Mouse (Mus musculus) liver, adult 2 months (tissue): ENCODE measurements around the gene Ankrd49. TPM values are rescaled to one million over a fixed set of nuclear protein-coding genes. Genes with fewer than 3 reads are reported as not detected.

Source experiments
- DNase-seq: peaks from one replicate; pipeline ENCODE4 v3.0.0-alpha.2; 2011; ENCODE audit warnings: low read depth, low spot score; ENCODE audit errors: extremely low read depth
- H3K27ac ChIP-seq: fragments of 200-500 bp; replicated peaks from 2 replicates; pipeline ENCODE4 v1.5.1; 2012; ENCODE audit warnings: low read depth, mild to moderate bottlenecking, control low read depth, inconsistent platforms, low read length; ENCODE audit not compliant: insufficient read depth
- H3K27me3 ChIP-seq: fragments of 200-500 bp; 2 replicates; pipeline ENCODE4 v1.6.1; 2012; ENCODE audit warnings: mild to moderate bottlenecking, moderate library complexity, low read length, inconsistent platforms; ENCODE audit not compliant: control insufficient read depth, insufficient read depth
- H3K36me3 ChIP-seq: fragments of 200-500 bp; 2 replicates; pipeline ENCODE4 v1.6.1; 2012; ENCODE audit warnings: low read length, inconsistent platforms; ENCODE audit not compliant: control insufficient read depth, insufficient read depth
- H3K4me1 ChIP-seq: fragments of 200-500 bp; 2 replicates; pipeline ENCODE4 v1.6.1; 2011; ENCODE audit warnings: low read length; ENCODE audit not compliant: control insufficient read depth, insufficient read depth
- H3K4me3 ChIP-seq: fragments of 200-500 bp; 2 replicates; pipeline ENCODE4 v1.5.1; 2011; ENCODE audit warnings: low read depth, mild to moderate bottlenecking, control low read depth, low read length, moderate library complexity; ENCODE audit not compliant: insufficient read depth
- H3K79me2 ChIP-seq: fragments of 200-500 bp; 2 replicates; pipeline ENCODE4 v1.6.1; 2012; ENCODE audit warnings: inconsistent platforms, mild to moderate bottlenecking, low read length, moderate library complexity; ENCODE audit not compliant: control insufficient read depth, insufficient read depth
- H3K9ac ChIP-seq: fragments of 200-500 bp; 2 replicates; pipeline ENCODE4 v1.6.1; 2012; ENCODE audit warnings: low read depth, mild to moderate bottlenecking, control low read depth, inconsistent platforms, low read length
- CTCF ChIP-seq: fragments of 200-500 bp; IDR thresholded peaks from 2 replicates; pipeline ENCODE4 v1.5.1; 2011; ENCODE audit warnings: low read depth, low read length, control low read depth
- POLR2A ChIP-seq: fragments of 200-500 bp; IDR thresholded peaks from 2 replicates; pipeline ENCODE4 v1.6.1; 2011; ENCODE audit warnings: low read length, control low read depth; ENCODE audit not compliant: insufficient read depth; ENCODE audit errors: extremely low read depth
- WGBS: fragments of 180-500 bp; shearing (Covaris S2); methylation state at CpG from one replicate; pipeline ENCODE4 v1.1.7; 2018; 5-methylcytosine and 5-hydroxymethylcytosine counted together
- polyA plus RNA-seq: library from polyadenylated mRNA; depleted of rRNA; stranded (reverse); fragments of >200 nt; gene quantifications from 2 replicates; pipeline ENCODE4 v1.2.3, GENCODE M21; 2012
- total RNA-seq: library from RNA; depleted of rRNA; stranded (reverse); fragments of >200 nt; gene quantifications from 2 replicates; pipeline ENCODE4 v1.2.3, GENCODE M21; 2014

The Ankrd49 gene
- total and polyA plus RNA-seq, 2 experiments: 3.7 to 9.0 TPM

DNA sequence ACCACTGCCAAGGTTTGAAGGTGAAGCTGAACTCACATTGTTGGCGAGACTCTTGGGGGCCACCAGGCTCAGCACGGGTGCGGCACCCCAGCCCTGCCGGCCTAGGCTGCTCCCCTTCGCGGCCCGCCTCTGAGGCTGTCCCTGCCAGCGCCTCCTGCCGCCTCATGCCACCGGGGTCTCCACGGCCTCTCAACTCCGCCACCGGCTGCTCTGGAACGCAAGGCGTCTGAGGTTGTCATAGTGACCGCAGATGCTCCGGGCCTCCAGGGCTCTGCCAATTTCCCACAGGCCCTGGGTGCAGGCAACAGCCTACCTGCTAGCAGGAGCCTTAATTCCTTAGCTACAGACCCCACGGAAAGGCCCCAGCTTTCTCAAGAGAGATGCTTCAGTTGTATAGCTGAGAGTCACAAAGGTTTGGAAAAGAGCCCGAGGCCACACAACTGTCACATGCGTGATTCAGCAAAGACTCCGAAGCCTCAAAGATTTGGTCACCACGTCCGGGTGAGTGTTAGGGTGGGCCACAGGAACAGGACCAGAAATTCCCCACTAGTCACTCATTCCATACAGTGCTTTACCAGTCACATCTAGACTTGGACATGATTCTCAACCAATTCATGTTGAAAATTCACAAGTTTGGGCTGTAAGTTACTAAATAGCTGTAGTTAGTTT is 13.7 kb downstream of the Ankrd49 start, which contains the start of gene 1700012B09Rik:
Gene 1700012B09Rik, minus strand, starts transcription at position 228 of the 669 bp plus-strand sequence.
- Histone ChIP-seq H3K9ac (no peak within 1 kb of the TSS), H3K79me2 (no peaks in the 10 kb centered on the region), H3K36me3 (no peaks in the 10 kb centered on the region), H3K4me1 (no peaks in the 10 kb centered on the region), H3K4me3 (no peak within 1 kb of the TSS), H3K27me3 (peaks cover 2% of the 10 kb centered on the region; the same call in 1 of the 2 replicates), H3K27ac (no peak within 1 kb of the TSS)
- no peak for DNase-seq
- 33% methylated on average over 23 of the region's 23 CpGs for WGBS
- TF ChIP-seq CTCF: no peak
- TF ChIP-seq POLR2A: no peak

- Histone ChIP-seq H3K36me3 (no peaks in the 10 kb centered on the region), H3K27me3 (peaks cover 2% of the 10 kb centered on the region; the same call in 1 of the 2 replicates), H3K79me2 (no peaks in the 10 kb centered on the region), H3K4me1 (no peaks in the 10 kb centered on the region), H3K27ac (no peak overlapping the region), H3K9ac (no peak overlapping the region), H3K4me3 (no peak overlapping the region)
- 66% methylated on average over 5 of the region's 6 CpGs for WGBS
- DNase-seq: no peak
- no peak for TF ChIP-seq POLR2A
- no peak for TF ChIP-seq CTCF
Observed at GRCm38 (mm10) chr9:14769811-14770210, 14.8 kb downstream of the Ankrd49 start.

- no peaks in the 10 kb centered on the region for H3K4me1 ChIP-seq
- H3K27me3 ChIP-seq: no peaks in the 10 kb centered on the region; the same call in 1 of the 2 replicates
- no peaks in the 10 kb centered on the region for H3K79me2 ChIP-seq
- no peak overlapping the region for H3K27ac ChIP-seq
- TF ChIP-seq POLR2A (no peak), CTCF (no peak)
- peak; percentile 8 for DNase-seq
- WGBS: 18% methylated on average over 7 of the region's 7 CpGs
- no peak overlapping the region for H3K9ac ChIP-seq
- H3K36me3 ChIP-seq: no peaks in the 10 kb centered on the region
- no peak overlapping the region for H3K4me3 ChIP-seq
Observed at GRCm38 (mm10) chr9:14764765-14765164, 19.9 kb downstream of the Ankrd49 start.

- DNase-seq: no peak
- H3K4me1 ChIP-seq: no peaks in the 10 kb centered on the region
- TF ChIP-seq CTCF: no peak
- TF ChIP-seq POLR2A: no peak
- H3K4me3 ChIP-seq: no peak overlapping the region
- no peaks in the 10 kb centered on the region for H3K79me2 ChIP-seq
- no peak overlapping the region for H3K9ac ChIP-seq
- H3K27me3 ChIP-seq: no peaks in the 10 kb centered on the region
- no peak overlapping the region for H3K27ac ChIP-seq
- H3K36me3 ChIP-seq: no peaks in the 10 kb centered on the region
Observed at GRCm38 (mm10) chr9:14759261-14759660, 25.4 kb downstream of the Ankrd49 start.

GRCm38 (mm10) chr9:14758590-14758989 is 26.1 kb downstream of the Ankrd49 start:
- WGBS: 59% methylated on average over 7 of the region's 7 CpGs
- Histone ChIP-seq H3K36me3 (no peaks in the 10 kb centered on the region), H3K27me3 (no peaks in the 10 kb centered on the region), H3K4me3 (no peak overlapping the region), H3K79me2 (no peaks in the 10 kb centered on the region), H3K4me1 (no peaks in the 10 kb centered on the region), H3K27ac (no peak overlapping the region), H3K9ac (no peak overlapping the region)
- TF ChIP-seq CTCF: no peak
- no peak for TF ChIP-seq POLR2A
- DNase-seq: peak; percentile 5

- TF ChIP-seq CTCF (no peak), POLR2A (no peak)
- 91% methylated on average over 3 of the region's 3 CpGs for WGBS
- Histone ChIP-seq H3K36me3 (no peaks in the 10 kb centered on the region), H3K9ac (no peak overlapping the region), H3K4me1 (no peaks in the 10 kb centered on the region), H3K4me3 (no peak overlapping the region), H3K27me3 (peaks cover 6% of the 10 kb centered on the region), H3K27ac (no peak overlapping the region), H3K79me2 (no peaks in the 10 kb centered on the region)
- no peak for DNase-seq
Observed at GRCm38 (mm10) chr9:14754469-14754868, 30.2 kb downstream of the Ankrd49 start.
